Mouse (Mus musculus) embryonic fibroblast, embryonic 13.5 days (primary cell): ENCODE measurements around the gene Olfr1490. TPM values are rescaled to one million over a fixed set of nuclear protein-coding genes. Genes with fewer than 3 reads are reported as not detected.
"Not testable (repeated sequence)": the region's sequence is repeated elsewhere in the genome, so short reads cannot be mapped to it uniquely, and the experiment has no call there.

Source experiments
- H3K27ac ChIP-seq: 2 replicates; pipeline ENCODE4 v1.5.1; 2012; ENCODE audit warnings: low read length, control low read depth, inconsistent platforms; ENCODE audit not compliant: insufficient read depth
- H3K4me1 ChIP-seq: 2 replicates; pipeline ENCODE4 v1.6.1; 2011; ENCODE audit warnings: low read length; ENCODE audit not compliant: control insufficient read depth, insufficient read depth
- H3K4me3 ChIP-seq: 2 replicates; pipeline ENCODE4 v1.5.1; 2011; ENCODE audit warnings: mild to moderate bottlenecking, control low read depth, low read length; ENCODE audit not compliant: insufficient read depth
- CTCF ChIP-seq: IDR thresholded peaks from 2 replicates; pipeline ENCODE4 v1.5.1; 2011; ENCODE audit warnings: mild to moderate bottlenecking, control low read depth, low read length, moderate library complexity, borderline replicate concordance; ENCODE audit not compliant: insufficient read depth
- POLR2A ChIP-seq: IDR thresholded peaks from 2 replicates; pipeline ENCODE4 v1.6.1; 2011; ENCODE audit warnings: low read depth, mild to moderate bottlenecking, control low read depth, low read length, moderate library complexity
- polyA plus RNA-seq: library from polyadenylated mRNA; stranded (reverse); fragments of >200 nt; gene quantifications from 2 replicates; pipeline ENCODE4 v1.2.4, GENCODE M21; 2011; ENCODE audit warnings: low read depth; ENCODE audit not compliant: missing spikeins, insufficient read length

Gene Olfr1490
- not detected in 2 replicates for polyA plus RNA-seq

DNA sequence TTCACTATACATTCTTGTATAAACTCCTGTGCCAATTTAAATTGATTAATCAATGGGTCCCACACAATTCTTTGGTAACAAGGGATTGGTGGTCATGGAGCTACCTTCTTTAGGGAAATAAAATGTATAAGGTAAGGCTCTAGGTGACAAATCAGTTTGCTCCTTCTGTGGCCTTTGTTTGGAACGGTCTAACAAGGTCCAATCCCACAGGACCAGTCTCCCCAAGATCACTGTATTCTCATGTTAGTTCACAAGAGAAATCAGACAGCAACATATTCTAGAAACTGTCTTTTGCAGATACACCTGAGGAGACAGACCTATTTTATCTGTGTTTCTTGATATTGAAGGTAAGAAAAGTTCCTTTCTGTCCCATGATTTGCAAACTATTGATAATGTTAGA, at the start of gene Olfr1490:
Gene Olfr1490 (plus strand): TSS at position 301 of the 400 bp plus-strand sequence.
- Histone ChIP-seq H3K4me3 (no peak within 1 kb of the TSS), H3K27ac (no peak within 1 kb of the TSS)
- TF ChIP-seq CTCF, result no peak
- TF ChIP-seq POLR2A, result no peak

DNA sequence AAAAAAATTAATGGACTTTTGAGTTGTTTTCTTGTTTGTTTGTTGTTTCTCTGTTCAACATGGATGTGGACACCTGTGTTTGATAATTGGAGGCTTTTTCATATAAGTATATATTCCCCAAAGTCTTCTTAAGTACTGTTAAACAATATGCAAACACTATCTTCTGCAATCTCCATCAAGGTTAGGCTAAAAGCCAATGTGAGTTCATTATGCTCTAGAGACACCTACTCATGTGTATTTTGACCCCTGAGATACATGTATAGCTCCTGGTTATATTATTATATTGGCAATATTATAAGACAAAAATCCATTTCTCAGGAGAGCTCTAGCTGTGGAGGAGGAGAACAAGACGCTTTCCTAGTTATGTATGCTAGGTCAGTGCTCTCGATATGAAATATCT, 33.8 kb upstream of the Olfr1490 start, which contains the start of gene Olfr1487:
Gene Olfr1487 (plus strand): TSS at position 301 of the 400 bp plus-strand sequence.
- not testable (repeated sequence) for H3K4me1 ChIP-seq, H3K4me3 ChIP-seq, H3K27ac ChIP-seq

More for the DNA sequence above, at the start of gene Olfr1490:
- H3K4me1 ChIP-seq, result no peaks in the 10 kb centered on the region

- Histone ChIP-seq H3K4me3 (no peak within 1 kb of the TSS), H3K27ac (no peak within 1 kb of the TSS), H3K4me1 (no peaks in the 10 kb centered on the region)
- TF ChIP-seq CTCF (no peak), POLR2A (no peak)
Measured at GRCm38 (mm10) chr19:13631321-13631720, 19.6 kb upstream of the Olfr1490 start, which contains the start of gene Olfr1489. TSS of gene Olfr1489 (plus strand) at chr19:13631621.

DNA sequence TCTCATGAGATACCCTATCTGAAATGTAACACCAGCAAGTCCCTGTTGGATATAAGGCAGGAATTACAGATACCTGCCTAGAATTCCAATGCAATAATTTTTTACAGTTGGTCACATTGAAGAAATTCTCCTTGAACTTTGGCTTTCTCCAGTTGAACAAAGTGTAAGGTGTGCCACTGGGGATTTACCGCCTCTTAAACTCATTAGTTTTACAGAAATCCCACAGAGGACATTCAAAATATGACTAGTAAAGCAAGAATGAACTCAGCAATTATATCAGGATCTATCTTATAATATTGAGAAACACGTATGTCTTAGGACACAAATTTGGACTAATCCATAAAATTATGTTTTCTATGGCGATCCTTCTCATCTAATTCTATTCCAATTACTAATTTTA, 46.1 kb downstream of the Olfr1490 start, which contains the start of gene Olfr1491:
Gene Olfr1491 (plus strand): TSS at position 301 of the 400 bp plus-strand sequence.
- Histone ChIP-seq H3K27ac (no peak within 1 kb of the TSS), H3K4me3 (no peak within 1 kb of the TSS), H3K4me1 (no peaks in the 10 kb centered on the region)
- no peak for TF ChIP-seq CTCF
- TF ChIP-seq POLR2A, result no peak

Other genes with a start within 250 kb of the Olfr1490 start
- not detected in 2 replicates for gene Olfr1469, start 243.2 kb upstream of the Olfr1490 start, polyA plus RNA-seq
- not detected in 2 replicates for gene Olfr1471, start 207.7 kb upstream of the Olfr1490 start, polyA plus RNA-seq
- gene Olfr1472, start 195.0 kb upstream of the Olfr1490 start, polyA plus RNA-seq, result not detected in 2 replicates
- gene Olfr1474, start 181.5 kb upstream of the Olfr1490 start, polyA plus RNA-seq, result not detected in 2 replicates
- not detected in 2 replicates for gene Olfr1475, start 170.9 kb upstream of the Olfr1490 start, polyA plus RNA-seq
- not detected in 2 replicates for gene Olfr1477, start 150.5 kb upstream of the Olfr1490 start, polyA plus RNA-seq
- not detected in 2 replicates for gene Olfr1480, start 123.2 kb upstream of the Olfr1490 start, polyA plus RNA-seq
- not detected in 2 replicates for gene Olfr1484, start 67.6 kb upstream of the Olfr1490 start, polyA plus RNA-seq
- gene Olfr1487, start 33.7 kb upstream of the Olfr1490 start, polyA plus RNA-seq, result not detected in 2 replicates
- gene Olfr1489, start 19.5 kb upstream of the Olfr1490 start, polyA plus RNA-seq, result not detected in 2 replicates
- not detected in 2 replicates for gene Olfr1491, start 46.2 kb downstream of the Olfr1490 start, polyA plus RNA-seq
- gene Olfr1493-ps1, start 72.2 kb downstream of the Olfr1490 start, polyA plus RNA-seq, result not detected in 2 replicates
- not detected in 2 replicates for gene Olfr1494, start 88.6 kb downstream of the Olfr1490 start, polyA plus RNA-seq
- gene Olfr1495, start 113.5 kb downstream of the Olfr1490 start, polyA plus RNA-seq, result not detected in 2 replicates
- not detected in 2 replicates for gene Olfr1496, start 126.8 kb downstream of the Olfr1490 start, polyA plus RNA-seq
- not detected in 2 replicates for gene Olfr1497, start 147.1 kb downstream of the Olfr1490 start, polyA plus RNA-seq
- not detected in 2 replicates for gene Olfr1499, start 168.4 kb downstream of the Olfr1490 start, polyA plus RNA-seq
- not detected in 2 replicates for gene Olfr1500, start 179.4 kb downstream of the Olfr1490 start, polyA plus RNA-seq
- not detected in 2 replicates for gene Olfr1501, start 199.6 kb downstream of the Olfr1490 start, polyA plus RNA-seq
- not detected in 2 replicates for gene Olfr1502, start 210.7 kb downstream of the Olfr1490 start, polyA plus RNA-seq
- gene Olfr1504, start 246.8 kb downstream of the Olfr1490 start, polyA plus RNA-seq, result not detected in 2 replicates